Mouse (Mus musculus): ENCODE data around the gene Abcc6. TPM values are rescaled to one million over a fixed set of nuclear protein-coding genes. Genes with fewer than 3 reads are reported as not detected.
A peak's percentile ranks its signal among the peaks of the same experiment; 100 is the strongest.

Abcc6 gene
- total and polyA plus RNA-seq, 2 experiments from 2014 or later = 0.34 to 0.62 TPM

DNA sequence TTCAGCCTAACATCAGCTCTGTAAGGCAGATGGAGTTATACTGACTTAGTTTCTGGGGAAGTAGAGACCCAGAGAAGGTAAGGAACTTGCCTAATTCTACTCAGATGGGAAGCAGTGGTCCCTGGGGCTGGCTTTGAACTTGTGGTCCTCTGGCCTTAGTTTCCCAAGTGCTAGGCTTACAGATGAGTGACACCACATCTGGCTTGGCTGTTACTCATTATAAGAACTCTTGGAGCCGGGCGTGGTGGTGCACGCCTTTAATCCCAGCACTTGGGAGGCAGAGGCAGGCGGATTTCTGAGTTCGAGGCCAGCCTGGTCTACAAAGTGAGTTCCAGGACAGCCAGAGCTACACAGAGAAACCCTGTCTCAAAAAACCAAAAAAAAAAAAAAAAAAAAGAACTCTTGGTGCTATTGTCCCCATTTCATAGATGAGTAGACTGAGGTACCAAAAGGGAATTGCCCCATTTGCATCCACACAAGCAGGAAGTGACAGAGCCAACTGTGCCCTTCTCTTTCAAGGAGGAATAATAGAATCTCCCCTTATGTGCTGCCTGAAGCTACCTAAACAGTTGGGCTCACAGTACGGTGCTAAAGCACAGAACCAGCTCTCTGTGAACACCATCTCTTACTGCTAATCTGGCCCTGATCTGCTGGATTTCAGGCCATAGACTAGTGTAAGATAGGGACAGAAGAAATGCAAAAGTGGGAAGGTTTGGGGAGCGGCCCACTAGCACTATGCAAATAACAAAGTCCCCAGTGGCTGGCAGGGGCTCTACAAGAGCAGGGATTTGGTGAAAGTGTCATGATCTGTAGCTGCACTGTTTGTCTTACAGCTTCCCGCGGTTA, 580 bp downstream of the Abcc6 start:
- no peak for TF ChIP-seq CTCF (IDR thresholded peaks at IDR 0.05; ENCODE audit: low read depth)
- 71% methylated on average over 9 of the region's 9 CpGs for WGBS

GRCm38 (mm10) chr7:46028681-46029080, 1.4 kb downstream of the Abcc6 start:
- WGBS = 89% methylated on average over 10 of the region's 10 CpGs
- Histone ChIP-seq H3K4me3 (ENCODE audit: low read depth, low read length) (no peak overlapping the region), H3K4me2 (ENCODE audit: low read depth) (no peak overlapping the region), H3K9me3 (ENCODE audit: low read length) (no peaks in the 10 kb centered on the region), H3K27me3 (ENCODE audit: insufficient read depth, low read length) (no peaks in the 10 kb centered on the region), H3K9ac (no peak overlapping the region), H3K4me1 (ENCODE audit: insufficient read depth) (0 out of 2 replicates have a peak, but pooled peaks cover 4% of the 10 kb centered on the region), H3K27ac (ENCODE audit: low read depth, low read length) (no peak overlapping the region), H3K36me3 (ENCODE audit: insufficient read depth) (no peaks in the 10 kb centered on the region)
- ATAC-seq (no peak), DNase-seq (no peak)
- no peak for TF ChIP-seq CTCF (IDR thresholded peaks at IDR 0.05; ENCODE audit: low read depth)

More for the DNA sequence above, 580 bp downstream of the Abcc6 start:
- ATAC-seq (no peak), DNase-seq (no peak)
- Histone ChIP-seq H3K9ac (no peak overlapping the region), H3K4me3 (ENCODE audit: low read depth, low read length) (no peak overlapping the region), H3K27me3 (ENCODE audit: insufficient read depth, low read length) (no peaks in the 10 kb centered on the region), H3K9me3 (ENCODE audit: low read length) (no peaks in the 10 kb centered on the region), H3K4me2 (ENCODE audit: low read depth) (no peak overlapping the region), H3K36me3 (ENCODE audit: insufficient read depth) (no peaks in the 10 kb centered on the region), H3K27ac (ENCODE audit: low read depth, low read length) (no peak overlapping the region), H3K4me1 (ENCODE audit: insufficient read depth) (peaks cover 7% of the 10 kb centered on the region)

GRCm38 (mm10) chr7:46025436-46025835, 4.7 kb downstream of the Abcc6 start:
- H3K4me1 ChIP-seq (ENCODE audit: insufficient read depth) = no peaks in the 10 kb centered on the region
- no peaks in the 10 kb centered on the region for H3K27me3 ChIP-seq (ENCODE audit: insufficient read depth, low read length)
- H3K4me3 ChIP-seq (ENCODE audit: low read depth, low read length) = no peak overlapping the region
- no peaks in the 10 kb centered on the region for H3K36me3 ChIP-seq (ENCODE audit: insufficient read depth)
- TF ChIP-seq CTCF (IDR thresholded peaks at IDR 0.05; ENCODE audit: low read depth) = no peak
- H3K4me2 ChIP-seq (ENCODE audit: low read depth) = no peak overlapping the region
- no peak overlapping the region for H3K9ac ChIP-seq
- ATAC-seq (no peak), DNase-seq (no peak)
- H3K9me3 ChIP-seq (ENCODE audit: low read length) = no peaks in the 10 kb centered on the region
- no peak overlapping the region for H3K27ac ChIP-seq (ENCODE audit: low read depth, low read length)
- WGBS = 79% methylated on average over 9 of the region's 9 CpGs

- TF ChIP-seq CTCF (IDR thresholded peaks at IDR 0.05; ENCODE audit: low read depth) = no peak
- Histone ChIP-seq H3K27me3 (ENCODE audit: insufficient read depth, low read length) (no peaks in the 10 kb centered on the region; the same call in 1 of the 2 replicates), H3K4me1 (ENCODE audit: insufficient read depth) (no peaks in the 10 kb centered on the region), H3K36me3 (ENCODE audit: insufficient read depth) (no peaks in the 10 kb centered on the region), H3K9ac (no peak overlapping the region), H3K4me2 (ENCODE audit: low read depth) (no peak overlapping the region), H3K9me3 (ENCODE audit: low read length) (no peaks in the 10 kb centered on the region), H3K27ac (ENCODE audit: low read depth, low read length) (no peak overlapping the region), H3K4me3 (ENCODE audit: low read depth, low read length) (no peak overlapping the region)
- ATAC-seq (no peak), DNase-seq (no peak)
- 24% methylated on average over 4 of the region's 4 CpGs for WGBS
These were observed 8.2 kb downstream of the Abcc6 start for GRCm38 (mm10) chr7:46021951-46022350.

- Histone ChIP-seq H3K4me3 (ENCODE audit: low read depth, low read length) (no peak overlapping the region), H3K27me3 (ENCODE audit: insufficient read depth, low read length) (no peaks in the 10 kb centered on the region; the same call in 1 of the 2 replicates), H3K27ac (ENCODE audit: low read depth, low read length) (no peak overlapping the region), H3K4me1 (ENCODE audit: insufficient read depth) (no peaks in the 10 kb centered on the region), H3K4me2 (ENCODE audit: low read depth) (no peak overlapping the region), H3K9ac (no peak overlapping the region), H3K9me3 (ENCODE audit: low read length) (no peaks in the 10 kb centered on the region), H3K36me3 (ENCODE audit: insufficient read depth) (no peaks in the 10 kb centered on the region)
- no peak for TF ChIP-seq CTCF (IDR thresholded peaks at IDR 0.05; ENCODE audit: low read depth)
- 59% methylated on average over 3 of the region's 3 CpGs for WGBS
- ATAC-seq = no peak
- no peak for DNase-seq
These were observed 10.5 kb downstream of the Abcc6 start for GRCm38 (mm10) chr7:46019594-46019993.

GRCm38 (mm10) chr7:46013266-46014010, 16.7 kb downstream of the Abcc6 start:
- H3K36me3 ChIP-seq (ENCODE audit: insufficient read depth) = no peaks in the 10 kb centered on the region
- H3K9ac ChIP-seq = no peak overlapping the region
- peak; percentile 60 for ATAC-seq
- no peak overlapping the region for H3K4me3 ChIP-seq (ENCODE audit: low read depth, low read length)
- no peaks in the 10 kb centered on the region for H3K9me3 ChIP-seq (ENCODE audit: low read length)
- H3K27me3 ChIP-seq (ENCODE audit: insufficient read depth, low read length) = no peaks in the 10 kb centered on the region
- no peak for TF ChIP-seq CTCF (IDR thresholded peaks at IDR 0.05; ENCODE audit: low read depth)
- H3K4me1 ChIP-seq (ENCODE audit: insufficient read depth) = no peaks in the 10 kb centered on the region
- peak overlapping the region; percentile 9; the same call in 1 of the 2 replicates for H3K27ac ChIP-seq (ENCODE audit: low read depth, low read length)
- peak; percentile 14 for DNase-seq
- H3K4me2 ChIP-seq (ENCODE audit: low read depth) = no peak overlapping the region
- 23% methylated on average over 9 of the region's 9 CpGs for WGBS

- no peak overlapping the region for H3K9ac ChIP-seq
- ATAC-seq (no peak), DNase-seq (no peak)
- H3K4me1 ChIP-seq (ENCODE audit: insufficient read depth) = no peaks in the 10 kb centered on the region
- H3K9me3 ChIP-seq (ENCODE audit: low read length) = no peaks in the 10 kb centered on the region
- TF ChIP-seq CTCF (IDR thresholded peaks at IDR 0.05; ENCODE audit: low read depth) = no peak
- no peak overlapping the region for H3K27ac ChIP-seq (ENCODE audit: low read depth, low read length)
- H3K4me2 ChIP-seq (ENCODE audit: low read depth) = no peak overlapping the region
- no peaks in the 10 kb centered on the region for H3K36me3 ChIP-seq (ENCODE audit: insufficient read depth)
- H3K4me3 ChIP-seq (ENCODE audit: low read depth, low read length) = no peak overlapping the region
- no peaks in the 10 kb centered on the region for H3K27me3 ChIP-seq (ENCODE audit: insufficient read depth, low read length)
These were observed 18.0 kb downstream of the Abcc6 start for GRCm38 (mm10) chr7:46012121-46012520.
